ENCODE assay signal across 10 mouse cellular contexts in the genomic region with DNA sequence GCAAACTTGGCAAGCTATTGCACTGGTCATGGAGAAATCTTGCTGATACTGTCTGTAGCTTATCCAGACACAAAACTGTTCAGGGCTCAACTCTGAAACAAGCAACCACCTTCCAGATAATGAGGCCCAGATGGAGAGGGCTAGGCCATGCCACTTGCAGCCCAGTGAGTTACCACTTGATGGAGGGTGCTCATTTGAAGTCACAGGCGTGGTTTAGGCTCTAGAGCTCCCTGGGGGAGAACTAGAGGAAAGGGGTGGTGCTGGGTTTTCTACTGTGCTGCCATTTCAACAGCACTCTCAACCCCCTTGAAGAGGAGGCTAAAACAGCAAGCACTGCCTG. TPM values are rescaled to one million over a fixed set of nuclear protein-coding genes. Genes with fewer than 3 reads are reported as not detected.
A peak's percentile ranks its signal among the peaks of the same experiment; 100 is the strongest.
DNase-seq lines count a peak whose midpoint lies in the region; ATAC-seq and TF ChIP-seq lines count a peak whose summit lies in the region.
"Had no signal": no experiment of that assay in that cellular context is flagged by ENCODE, and none has a peak within 500 bp of the region (broad histone marks: within the 10 kb centered on the region; RNA-seq: fewer than 3 reads in every experiment).

No protein-coding gene starts in this region.

- H3K9ac ChIP-seq in heart, postnatal 0 days (replicated peaks; ENCODE audit: low read depth, low read length) = peak overlapping the region; percentile 37; the same call in 1 of the 2 replicates
- H3K9ac ChIP-seq in CH12.LX (ENCODE audit: insufficient read depth, low read depth) = no peak overlapping the region
- H3K9ac ChIP-seq in liver, embryonic 12.5 days = peak overlapping the region; percentile 40; the same call in 1 of the 2 replicates

- 0 out of 2 replicates have a peak, but pooled peaks have one; percentile 17 for ATAC-seq in heart, postnatal 0 days (ENCODE audit: insufficient read depth, low read depth)
- ATAC-seq in liver, embryonic 12.5 days = peak; percentile 60
- no peak for ATAC-seq in inflammation-experienced regulatory T-cells, adult 6 months

- H3K9me3 ChIP-seq in heart, postnatal 0 days (replicated peaks; ENCODE audit: control insufficient read depth, low read length) = no peaks in the 10 kb centered on the region
- H3K9me3 ChIP-seq in CH12.LX (replicated peaks; ENCODE audit: low read length) = no peaks in the 10 kb centered on the region
- no peaks in the 10 kb centered on the region for H3K9me3 ChIP-seq in embryonic facial prominence, embryonic 10.5 days
- no peaks in the 10 kb centered on the region for H3K9me3 ChIP-seq in liver, embryonic 12.5 days (replicated peaks)

- H3K27me3 ChIP-seq in heart, postnatal 0 days (ENCODE audit: control insufficient read depth, insufficient read depth, low read length) = no peaks in the 10 kb centered on the region
- no peaks in the 10 kb centered on the region for H3K27me3 ChIP-seq in CH12.LX (replicated peaks)
- no peaks in the 10 kb centered on the region for H3K27me3 ChIP-seq in embryonic facial prominence, embryonic 10.5 days (replicated peaks; ENCODE audit: low read depth, poor library complexity, severe bottlenecking)
- H3K27me3 ChIP-seq in liver, embryonic 12.5 days (replicated peaks) = no peaks in the 10 kb centered on the region

- no peak for TF ChIP-seq POLR2A in CH12.LX (IDR thresholded peaks at IDR 0.05; ENCODE audit: low read depth, low read length)

- dilution Hi-C loops in CH12.LX (cut with MboI; ENCODE audit: extremely low pct_ligation_motif_present, extremely low pct_unique_long_range_greater_than_20kb, low sequenced_read_pairs) = no loop called here

- H3K36me3 ChIP-seq in heart, postnatal 0 days (replicated peaks; ENCODE audit: control insufficient read depth, insufficient read depth, low read length) = peaks cover 24% of the 10 kb centered on the region
- H3K36me3 ChIP-seq in CH12.LX (replicated peaks in 1 of 2; ENCODE audit: control insufficient read depth in 1 of 2, insufficient read depth in 1 of 2, low read length in 1 of 2) = peaks cover 3 to 58% of the 10 kb centered on the region in 2 experiments
- H3K36me3 ChIP-seq in embryonic facial prominence, embryonic 10.5 days (replicated peaks) = peaks cover 63% of the 10 kb centered on the region
- H3K36me3 ChIP-seq in liver, embryonic 12.5 days = peaks cover 63% of the 10 kb centered on the region

- H3K4me1 ChIP-seq in heart, postnatal 0 days (ENCODE audit: control insufficient read depth, insufficient read depth) = peaks cover 96% of the 10 kb centered on the region
- H3K4me1 ChIP-seq in CH12.LX (ENCODE audit: control insufficient read depth in 1 of 2, insufficient read depth in 2 of 2) = peaks cover 12 to 89% of the 10 kb centered on the region in 2 experiments
- peaks cover 91% of the 10 kb centered on the region for H3K4me1 ChIP-seq in embryonic facial prominence, embryonic 10.5 days
- peaks cover 99% of the 10 kb centered on the region for H3K4me1 ChIP-seq in liver, embryonic 12.5 days

- peaks cover 39% of the 10 kb centered on the region for H3K79me2 ChIP-seq in CH12.LX (replicated peaks; ENCODE audit: control insufficient read depth, extremely low read depth, insufficient read depth, poor library complexity, severe bottlenecking)

- no peak overlapping the region for H3K4me3 ChIP-seq in heart, postnatal 0 days (ENCODE audit: low read depth, low read length)
- no peak overlapping the region for H3K4me3 ChIP-seq in CH12.LX (replicated peaks in 1 of 3; ENCODE audit: low read depth in 2 of 3, low read length in 2 of 3, poor library complexity in 1 of 3)
- peak overlapping the region; percentile 43; the same call in 1 of the 2 replicates for H3K4me3 ChIP-seq in embryonic facial prominence, embryonic 10.5 days
- H3K4me3 ChIP-seq in liver, embryonic 12.5 days = no peak overlapping the region

- no peak for TF ChIP-seq CTCF in heart, postnatal 0 days (IDR thresholded peaks at IDR 0.05; ENCODE audit: low read depth)
- no peak for TF ChIP-seq CTCF in CH12.LX (conservative IDR thresholded peaks at IDR 0.05 in 1 of 2, IDR thresholded peaks at IDR 0.05 in 1 of 2; ENCODE audit: low read depth in 2 of 2, low read length in 2 of 2)

- DNase-seq in heart, postnatal 0 days (ENCODE audit: low spot score) = no peak
- DNase-seq in heart, adult 9 months (ENCODE audit: low spot score in 2 of 2) = no peak
- DNase-seq in CH12.LX (ENCODE audit: extremely low read depth) = peak; percentile 53
- DNase-seq in embryonic facial prominence, embryonic 10.5 days (ENCODE audit: low spot score) = peak; percentile 67
- DNase-seq in adrenal gland, postnatal 4 days (ENCODE audit: low spot score in 2 of 2) = no peak
- no peak for DNase-seq in left cerebral cortex, adult 9 months (ENCODE audit: low spot score in 2 of 2)
- DNase-seq: cerebellum, adult 9-10 months; kidney, adult 9 months had no signal

- TF ChIP-seq RAD21 in CH12.LX (IDR thresholded peaks at IDR 0.05; ENCODE audit: low read depth, low read length) = no peak

- H3K4me2 ChIP-seq in heart, postnatal 0 days (ENCODE audit: low read depth, low read length) = no peak overlapping the region
- H3K4me2 ChIP-seq in CH12.LX (ENCODE audit: insufficient read depth, low read depth, poor library complexity, severe bottlenecking) = 0 out of 2 replicates have a peak overlapping the region, but pooled peaks have one; percentile 1
- H3K4me2 ChIP-seq in liver, embryonic 12.5 days = peak overlapping the region; percentile 26; the same call in 1 of the 2 replicates

- 10% methylated on average over 1 of the region's 1 CpGs for WGBS in heart, postnatal 0 days
- WGBS in embryonic facial prominence, embryonic 10.5 days = 23% methylated on average over 1 of the region's 1 CpGs
- WGBS in liver, embryonic 12.5 days (ENCODE audit: insufficient replicate concordance) = 4% methylated on average over 1 of the region's 1 CpGs

- no peak for TF ChIP-seq EP300 in heart, postnatal 0 days (IDR thresholded peaks at IDR 0.05; ENCODE audit: low read depth)
- TF ChIP-seq EP300 in CH12.LX (IDR thresholded peaks at IDR 0.05; ENCODE audit: low read length) = no peak

- H3K27ac ChIP-seq in heart, postnatal 0 days (ENCODE audit: low read depth) = peak overlapping the region; percentile 97
- no peak overlapping the region for H3K27ac ChIP-seq in CH12.LX (ENCODE audit: insufficient read depth, low read depth)
- H3K27ac ChIP-seq in embryonic facial prominence, embryonic 10.5 days (replicated peaks) = peak overlapping the region; percentile 90
- H3K27ac ChIP-seq in liver, embryonic 12.5 days = peak overlapping the region; percentile 75

- in situ Hi-C loops in CH12.LX (cut with MboI; ENCODE audit: low pct_ligation_motif_present, low pct_unique_long_range_greater_than_20kb, low sequenced_read_pairs) = no loop called here

TF ChIP-seq in CH12.LX, 34 proteins besides CTCF, POLR2A, EP300 and RAD21:
- no peak for TF ChIP-seq MEF2A (IDR thresholded peaks at IDR 0.05; ENCODE audit: borderline replicate concordance, low read depth, low read length)
- no peak for TF ChIP-seq ZKSCAN1 (IDR thresholded peaks at IDR 0.05; ENCODE audit: borderline replicate concordance, low read depth, low read length)
- TF ChIP-seq UBTF (IDR thresholded peaks at IDR 0.05; ENCODE audit: low read depth, low read length) = no peak
- TF ChIP-seq MAFK (IDR thresholded peaks at IDR 0.05; ENCODE audit: insufficient replicate concordance, low read length) = no peak

RNA-seq across cellular contexts. Expression of a gene that starts 15.9 kb away (rescaled TPM):
- total RNA-seq in heart, postnatal 0 days (2014; rRNA removed; ENCODE audit: low replicate concordance) = 120 and 139 TPM in 2 replicates
- 135 and 171 TPM in 2 replicates for polyA plus RNA-seq in heart, postnatal 0 days (2015; fragmentation: Nextera tagmentation; extraction: Ambion mirVana)
- total RNA-seq in CH12.LX (2012; rRNA removed) (62.9 and 63.4 TPM in 2 replicates), CH12.LX (2014; rRNA removed) (45.9 and 56.9 TPM in 2 replicates)
- polyA plus RNA-seq in CH12.LX (2012; ENCODE audit: insufficient read length, low read depth) = 127 and 145 TPM in 2 replicates
- polyA plus RNA-seq in embryonic facial prominence, embryonic 10.5 days (2016; fragmentation: Nextera tagmentation; extraction: Ambion mirVana) = 260 and 269 TPM in 2 replicates
- polyA plus RNA-seq in liver, embryonic 12.5 days (2016; fragmentation: Nextera tagmentation; extraction: Ambion mirVana) = 165 and 166 TPM in 2 replicates
- 100 to 1,000 TPM; 220 to 242 TPM for total RNA-seq in adrenal gland, postnatal 4 days (2021)
- 100 to 1,000 TPM in 1 of 3 experiments, 10 to 100 TPM in 2; 74.2 to 145 (median 93.4) TPM for polyA plus RNA-seq in inflammation-experienced regulatory T-cells, adult 6 months (2017; shearing (Covaris generic))

RNA-seq across cellular contexts. Expression of a gene that starts 35.4 kb away (rescaled TPM):
- 366 and 476 TPM in 2 replicates for total RNA-seq in heart, postnatal 0 days (2014; rRNA removed; ENCODE audit: low replicate concordance)
- polyA plus RNA-seq in heart, postnatal 0 days (2015; fragmentation: Nextera tagmentation; extraction: Ambion mirVana) = 261 and 264 TPM in 2 replicates
- total RNA-seq in CH12.LX (2012; rRNA removed) (513 and 551 TPM in 2 replicates), CH12.LX (2014; rRNA removed) (595 and 658 TPM in 2 replicates)
- 580 and 584 TPM in 2 replicates for polyA plus RNA-seq in CH12.LX (2012; ENCODE audit: insufficient read length, low read depth)
- 444 and 454 TPM in 2 replicates for polyA plus RNA-seq in embryonic facial prominence, embryonic 10.5 days (2016; fragmentation: Nextera tagmentation; extraction: Ambion mirVana)
- 325 and 336 TPM in 2 replicates for polyA plus RNA-seq in liver, embryonic 12.5 days (2016; fragmentation: Nextera tagmentation; extraction: Ambion mirVana)
- 100 to 1,000 TPM; 308 to 312 TPM for total RNA-seq in adrenal gland, postnatal 4 days (2021)
- polyA plus RNA-seq in inflammation-experienced regulatory T-cells, adult 6 months (2017; shearing (Covaris generic)) = 100 to 1,000 TPM; 441 to 670 (median 588) TPM

RNA-seq across cellular contexts. Expression of a gene that starts 35.6 kb away (rescaled TPM):
- 0.15 TPM in 1 of 2 replicates, not detected in the other for total RNA-seq in heart, postnatal 0 days (2014; rRNA removed; ENCODE audit: low replicate concordance)
- 1.4 and 1.8 TPM in 2 replicates for polyA plus RNA-seq in heart, postnatal 0 days (2015; fragmentation: Nextera tagmentation; extraction: Ambion mirVana)
- 183 and 195 TPM in 2 replicates for total RNA-seq in CH12.LX (2012; rRNA removed)
- total RNA-seq in CH12.LX (2014; rRNA removed) = 112 and 114 TPM in 2 replicates
- polyA plus RNA-seq in CH12.LX (2012; ENCODE audit: insufficient read length, low read depth) = 395 and 401 TPM in 2 replicates
- polyA plus RNA-seq in embryonic facial prominence, embryonic 10.5 days (2016; fragmentation: Nextera tagmentation; extraction: Ambion mirVana) = 11.6 and 14.4 TPM in 2 replicates
- 33.3 and 35.0 TPM in 2 replicates for polyA plus RNA-seq in liver, embryonic 12.5 days (2016; fragmentation: Nextera tagmentation; extraction: Ambion mirVana)
- 1 to 10 TPM; 2.5 to 3.6 TPM for total RNA-seq in adrenal gland, postnatal 4 days (2021)
- 100 to 1,000 TPM in 2 of 3 experiments, 10 to 100 TPM in 1; 98.7 to 130 (median 111) TPM for polyA plus RNA-seq in inflammation-experienced regulatory T-cells, adult 6 months (2017; shearing (Covaris generic))

Comparison
In these comparisons a context has a peak if more than half of its experiments do, and no peak if none do; other contexts are left out.
1. DNase-seq: peak in CH12.LX (single experiment) and embryonic facial prominence, embryonic 10.5 days (single experiment); none in heart, postnatal 0 days (single experiment), heart, adult 9 months (0 of 2), adrenal gland, postnatal 4 days (0 of 2) and left cerebral cortex, adult 9 months (0 of 2).